Mouse (Mus musculus) right cerebral cortex, postnatal 4 days (tissue): ENCODE data around the gene Slc29a4.

Experiments used
- DNase-seq: peaks from one replicate; pipeline ENCODE4 v3.0.0-alpha.2; 2022

Gene Slc29a4

GRCm38 (mm10) chr5:142697742-142698141 lies 5.4 kb downstream of the Slc29a4 start:
- DNase-seq, result no peak

- DNase-seq, result no peak
Measured at GRCm38 (mm10) chr5:142700842-142701589, 8.7 kb downstream of the Slc29a4 start.

- peak; percentile 85 for DNase-seq
Measured at GRCm38 (mm10) chr5:142701651-142702510, 9.6 kb downstream of the Slc29a4 start.

- no peak for DNase-seq
Measured at GRCm38 (mm10) chr5:142702511-142703138, 10.3 kb downstream of the Slc29a4 start.

GRCm38 (mm10) chr5:142703569-142703968 lies 11.3 kb downstream of the Slc29a4 start:
- peak; percentile 76 for DNase-seq

- DNase-seq, result no peak
Measured at GRCm38 (mm10) chr5:142707709-142708108, 15.4 kb downstream of the Slc29a4 start.

- DNase-seq, result no peak
Measured at GRCm38 (mm10) chr5:142709436-142709835, 17.1 kb downstream of the Slc29a4 start.

GRCm38 (mm10) chr5:142712373-142712772 lies 20.1 kb downstream of the Slc29a4 start:
- DNase-seq, result no peak

- no peak for DNase-seq
Measured at GRCm38 (mm10) chr5:142713966-142714365, 21.7 kb downstream of the Slc29a4 start.

GRCm38 (mm10) chr5:142715059-142715458 lies 22.7 kb downstream of the Slc29a4 start:
- DNase-seq, result no peak

GRCm38 (mm10) chr5:142716056-142716455 lies 23.7 kb downstream of the Slc29a4 start:
- no peak for DNase-seq

GRCm38 (mm10) chr5:142718037-142718436 lies 25.7 kb downstream of the Slc29a4 start:
- peak; percentile 95 for DNase-seq

GRCm38 (mm10) chr5:142718486-142718885 lies 26.2 kb downstream of the Slc29a4 start:
- no peak for DNase-seq

GRCm38 (mm10) chr5:142719897-142720296 lies 27.6 kb downstream of the Slc29a4 start:
- no peak for DNase-seq

- DNase-seq, result peak; percentile 76
Measured at GRCm38 (mm10) chr5:142723520-142724133, 31.3 kb downstream of the Slc29a4 start.

GRCm38 (mm10) chr5:142724265-142724664 lies 32.0 kb downstream of the Slc29a4 start:
- no peak for DNase-seq

GRCm38 (mm10) chr5:142726748-142727147 lies 34.4 kb downstream of the Slc29a4 start:
- DNase-seq, result no peak

- no peak for DNase-seq
Measured at GRCm38 (mm10) chr5:142728301-142728700, 36.0 kb downstream of the Slc29a4 start.

- DNase-seq, result no peak
Measured at GRCm38 (mm10) chr5:142730295-142730694, 38.0 kb downstream of the Slc29a4 start.

GRCm38 (mm10) chr5:142731916-142732315 lies 39.6 kb downstream of the Slc29a4 start:
- no peak for DNase-seq

GRCm38 (mm10) chr5:142739941-142740340 lies 47.6 kb downstream of the Slc29a4 start:
- no peak for DNase-seq

- DNase-seq, result no peak
Measured at GRCm38 (mm10) chr5:142747026-142747629, 54.8 kb downstream of the Slc29a4 start.

- DNase-seq, result no peak
Measured at GRCm38 (mm10) chr5:142750173-142750572, 57.9 kb downstream of the Slc29a4 start.
